Mouse (Mus musculus) myocyte (in vitro differentiated cells): ENCODE measurements around the gene Gpm6a.

Experiments used
- POLR2A ChIP-seq: IDR thresholded peaks from one replicate; pipeline ENCODE4 v1.6.1; 2011; ENCODE audit warnings: low read depth, mild to moderate bottlenecking, control low read depth, moderate library complexity; ENCODE audit not compliant: insufficient read length
- POLR2AphosphoS2 ChIP-seq: IDR thresholded peaks from one replicate; pipeline ENCODE4 v1.6.1; 2011; ENCODE audit warnings: low read depth, control low read depth; ENCODE audit not compliant: insufficient read length
- SRF ChIP-seq: IDR thresholded peaks from one replicate; pipeline ENCODE4 v1.6.1; 2011; ENCODE audit warnings: low read depth; ENCODE audit not compliant: control insufficient read depth, insufficient read length
- TCF12 ChIP-seq: IDR thresholded peaks from one replicate; pipeline ENCODE4 v1.6.1; 2011; ENCODE audit warnings: mild to moderate bottlenecking, control low read depth; ENCODE audit not compliant: poor library complexity, insufficient read depth, severe bottlenecking
- TCF3 ChIP-seq: IDR thresholded peaks from one replicate; pipeline ENCODE4 v1.6.1; 2011; ENCODE audit warnings: low read depth, control low read depth; ENCODE audit not compliant: insufficient read length

DNA sequence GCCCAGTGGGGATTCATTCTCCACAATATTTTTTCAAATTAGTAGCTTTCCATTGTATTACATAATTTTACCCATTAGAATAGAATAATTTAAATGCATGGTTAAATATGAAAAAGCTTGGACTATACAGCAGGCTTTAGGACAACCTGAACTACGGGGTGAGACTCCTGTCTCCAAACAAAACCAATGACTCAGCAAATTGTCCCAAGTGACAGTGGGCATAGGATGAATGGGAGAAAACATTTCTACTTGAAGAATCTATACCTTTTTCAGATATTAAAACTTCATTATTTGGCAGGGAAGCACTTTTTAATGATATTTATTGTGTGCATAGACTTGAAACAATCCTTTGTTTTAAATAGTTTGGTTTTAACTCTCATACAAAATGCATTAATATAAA lies 41.0 kb downstream of the Gpm6a start:
- TF ChIP-seq POLR2A, result no peak
- no peak for TF ChIP-seq SRF
- TF ChIP-seq POLR2AphosphoS2, result no peak
- TF ChIP-seq TCF12, result no peak
- no peak for TF ChIP-seq TCF3
